Mouse (Mus musculus): Measurements from ENCODE around the gene Gramd4. TPM values are rescaled to one million over a fixed set of nuclear protein-coding genes. Genes with fewer than 3 reads are reported as not detected.

The Gramd4 gene
- total and polyA plus RNA-seq, 3 experiments, result 23.2 to 56.8 (median 33.4) TPM

Other genes starting within 250 kb of the Gramd4 start
- gene Cdpf1, start 246.0 kb upstream of the Gramd4 start, total RNA-seq (2014; fragmentation: Nextera tagmentation), result 9.7 and 14.7 TPM in 2 replicates
- gene Cdpf1, start 246.0 kb upstream of the Gramd4 start, total RNA-seq (2017), result 10.9 and 11.6 TPM in 2 replicates
- 7.2 and 14.7 TPM in 2 replicates for gene Cdpf1, start 246.0 kb upstream of the Gramd4 start, polyA plus RNA-seq (2012)
- gene Pkdrej, start 236.0 kb upstream of the Gramd4 start, total RNA-seq (2014; fragmentation: Nextera tagmentation), result not detected in 2 replicates
- 0.06 and 0.11 TPM in 2 replicates for gene Pkdrej, start 236.0 kb upstream of the Gramd4 start, total RNA-seq (2017)
- gene Pkdrej, start 236.0 kb upstream of the Gramd4 start, polyA plus RNA-seq (2012), result not detected in 2 replicates
- gene Ttc38, start 225.4 kb upstream of the Gramd4 start, total RNA-seq (2014; fragmentation: Nextera tagmentation), result 1.6 and 1.7 TPM in 2 replicates
- gene Ttc38, start 225.4 kb upstream of the Gramd4 start, total RNA-seq (2017), result 3.2 and 5.2 TPM in 2 replicates
- 1.5 and 2.3 TPM in 2 replicates for gene Ttc38, start 225.4 kb upstream of the Gramd4 start, polyA plus RNA-seq (2012)
- 50.6 and 54.3 TPM in 2 replicates for gene Gtse1, start 197.9 kb upstream of the Gramd4 start, total RNA-seq (2014; fragmentation: Nextera tagmentation)
- gene Gtse1, start 197.9 kb upstream of the Gramd4 start, total RNA-seq (2017), result 26.3 TPM in 2 replicates
- 92.1 and 99.4 TPM in 2 replicates for gene Gtse1, start 197.9 kb upstream of the Gramd4 start, polyA plus RNA-seq (2012)
- 10.6 and 21.2 TPM in 2 replicates for gene Trmu, start 178.4 kb upstream of the Gramd4 start, total RNA-seq (2014; fragmentation: Nextera tagmentation)
- 28.6 and 30.5 TPM in 2 replicates for gene Trmu, start 178.4 kb upstream of the Gramd4 start, total RNA-seq (2017)
- 41.1 TPM in 2 replicates for gene Trmu, start 178.4 kb upstream of the Gramd4 start, polyA plus RNA-seq (2012)
- gene Celsr1, start 23.9 kb upstream of the Gramd4 start, total RNA-seq (2014; fragmentation: Nextera tagmentation), result 4.6 and 4.7 TPM in 2 replicates
- gene Celsr1, start 23.9 kb upstream of the Gramd4 start, total RNA-seq (2017), result 1.3 TPM in 2 replicates
- gene Celsr1, start 23.9 kb upstream of the Gramd4 start, polyA plus RNA-seq (2012), result 21.7 and 27.6 TPM in 2 replicates
- gene Cerk, start 128.4 kb downstream of the Gramd4 start, total RNA-seq (2014; fragmentation: Nextera tagmentation), result 0.19 TPM in 1 of 2 replicates, not detected in the other
- gene Cerk, start 128.4 kb downstream of the Gramd4 start, total RNA-seq (2017), result 0.06 and 0.22 TPM in 2 replicates
- 0.01 and 0.02 TPM in 2 replicates for gene Cerk, start 128.4 kb downstream of the Gramd4 start, polyA plus RNA-seq (2012)
- 7.4 and 11.9 TPM in 2 replicates for gene Tbc1d22a, start 156.8 kb downstream of the Gramd4 start, total RNA-seq (2014; fragmentation: Nextera tagmentation)
- gene Tbc1d22a, start 156.8 kb downstream of the Gramd4 start, total RNA-seq (2017), result 13.6 and 16.0 TPM in 2 replicates
- 8.8 and 11.5 TPM in 2 replicates for gene Tbc1d22a, start 156.8 kb downstream of the Gramd4 start, polyA plus RNA-seq (2012)

Data from G1E (cell line).